Mouse (Mus musculus): ENCODE measurements around the gene Tmem216. TPM values are rescaled to one million over a fixed set of nuclear protein-coding genes. Genes with fewer than 3 reads are reported as not detected.

Gene Tmem216
- polyA plus RNA-seq, 1 experiment from 2014 or later: 56.6 TPM

DNA sequence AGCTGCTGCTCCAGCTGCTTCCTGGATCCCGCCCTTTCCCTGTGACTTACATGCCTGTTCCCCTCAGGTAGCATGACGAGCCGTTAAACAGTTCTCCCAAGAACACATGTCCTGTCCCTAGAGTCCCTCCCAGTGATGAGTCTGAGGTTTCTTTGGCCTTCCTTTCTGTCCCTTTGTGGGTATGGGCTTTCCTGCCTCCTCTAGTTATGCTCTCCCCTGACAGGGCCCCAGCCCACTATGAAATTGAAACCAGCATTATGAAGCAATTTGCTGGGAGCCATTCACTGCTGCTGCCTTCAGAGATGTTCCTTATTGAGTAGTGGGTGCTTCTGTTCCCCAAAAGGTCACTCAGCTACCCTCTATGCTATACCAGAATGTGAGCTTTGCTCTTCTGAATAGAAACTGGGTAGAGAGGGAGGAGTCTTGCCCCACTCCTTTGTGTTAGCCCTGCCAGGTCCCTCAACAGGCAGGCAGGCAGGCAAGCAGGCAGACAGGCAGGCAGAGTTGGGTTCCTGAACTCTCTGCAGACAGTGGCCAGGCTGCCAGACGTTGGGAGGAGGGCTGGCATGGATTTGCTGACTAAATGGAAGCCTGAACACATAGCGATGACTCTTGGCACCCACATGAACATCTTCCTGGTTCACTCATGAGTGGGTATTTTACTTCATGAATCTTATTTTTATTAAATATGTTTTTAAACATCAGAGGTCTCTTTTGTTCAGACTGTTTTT lies 33.3 kb upstream of the Tmem216 start:
- Histone ChIP-seq H3K9me3 (replicated peaks) (no peaks in the 10 kb centered on the region), H3K36me3 (peaks cover 34% of the 10 kb centered on the region), H3K4me1 (no peaks in the 10 kb centered on the region), H3K9ac (no peak overlapping the region; the same call in 1 of the 2 replicates), H3K4me3 (no peak overlapping the region), H3K27me3 (no peaks in the 10 kb centered on the region), H3K27ac (0 out of 2 replicates have a peak overlapping the region, but pooled peaks have one; percentile 0), H3K4me2 (replicated peaks) (no peak overlapping the region)
- no peak for ATAC-seq (ENCODE audit: low FRiP score)
- 67% methylated on average over 5 of the region's 5 CpGs for WGBS

- Histone ChIP-seq H3K36me3 (peaks cover 19% of the 10 kb centered on the region), H3K27ac (no peak overlapping the region), H3K9ac (no peak overlapping the region), H3K4me1 (no peaks in the 10 kb centered on the region), H3K9me3 (replicated peaks) (no peaks in the 10 kb centered on the region), H3K27me3 (no peaks in the 10 kb centered on the region), H3K4me3 (no peak overlapping the region), H3K4me2 (replicated peaks) (no peak overlapping the region)
- ATAC-seq (ENCODE audit: low FRiP score): no peak
- WGBS: 97% methylated on average over 7 of the region's 8 CpGs
Measured at GRCm38 (mm10) chr19:10587231-10587630, 31.2 kb upstream of the Tmem216 start.

DNA sequence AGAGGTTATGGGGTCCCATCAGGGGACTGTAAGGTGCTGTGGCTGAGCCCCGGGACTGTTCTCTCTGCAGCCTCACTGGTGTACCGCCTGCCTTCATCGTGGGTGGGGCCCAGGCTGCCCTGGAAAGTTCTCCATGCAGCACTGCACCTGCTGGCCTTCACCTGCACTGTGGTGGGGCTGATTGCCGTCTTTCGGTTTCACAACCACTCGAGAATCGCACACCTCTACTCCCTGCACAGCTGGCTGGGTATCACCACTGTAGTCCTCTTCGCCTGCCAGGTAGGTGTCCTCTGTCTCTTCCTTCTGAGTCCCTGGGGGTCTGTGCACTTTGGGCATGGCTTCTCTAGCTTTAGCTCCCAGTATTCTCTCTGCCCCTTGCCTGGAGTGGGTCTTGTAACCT lies 29.1 kb upstream of the Tmem216 start:
- no peak for ATAC-seq (ENCODE audit: low FRiP score)
- H3K27me3 ChIP-seq: no peaks in the 10 kb centered on the region
- no peaks in the 10 kb centered on the region for H3K9me3 ChIP-seq (replicated peaks)
- no peaks in the 10 kb centered on the region for H3K4me1 ChIP-seq
- no peak overlapping the region for H3K4me3 ChIP-seq
- no peak overlapping the region for H3K4me2 ChIP-seq (replicated peaks)
- WGBS: 89% methylated on average over 8 of the region's 8 CpGs
- peaks cover 14% of the 10 kb centered on the region for H3K36me3 ChIP-seq
- H3K27ac ChIP-seq: no peak overlapping the region
- H3K9ac ChIP-seq: no peak overlapping the region

DNA sequence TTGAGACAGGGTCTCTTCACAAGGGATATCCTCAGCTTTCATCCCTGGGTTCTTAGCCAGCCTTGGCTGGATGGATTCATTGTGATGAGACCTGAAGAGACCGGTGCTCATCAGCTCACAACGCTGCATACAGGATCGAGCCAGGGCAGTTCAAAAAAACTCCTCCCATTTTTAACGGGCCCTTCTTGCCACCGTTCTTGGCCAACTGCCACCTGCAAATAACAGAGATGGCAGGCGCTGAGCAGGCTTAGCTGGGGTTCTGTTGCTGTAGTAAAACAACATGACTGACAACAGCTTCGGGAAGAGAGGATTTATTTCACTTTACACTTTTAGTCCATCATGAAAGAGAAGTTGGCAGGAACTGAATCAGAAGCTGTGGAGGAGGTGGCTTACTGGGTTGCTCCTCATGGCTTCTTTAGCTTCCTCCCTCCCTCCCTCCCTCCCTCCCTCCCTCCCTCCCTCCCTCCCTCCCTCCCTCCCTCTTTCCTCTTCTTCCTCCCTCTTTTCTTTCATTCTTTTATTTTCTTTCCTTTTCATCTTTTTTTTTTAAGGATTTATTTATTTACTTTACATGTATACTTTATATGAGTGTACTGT lies 27.6 kb upstream of the Tmem216 start:
- Histone ChIP-seq H3K4me3 (no peak overlapping the region), H3K27ac (no peak overlapping the region), H3K9ac (no peak overlapping the region), H3K4me2 (replicated peaks) (no peak overlapping the region), H3K27me3 (no peaks in the 10 kb centered on the region), H3K9me3 (replicated peaks) (no peaks in the 10 kb centered on the region), H3K36me3 (peaks cover 12% of the 10 kb centered on the region), H3K4me1 (0 out of 2 replicates have a peak, but pooled peaks cover 2% of the 10 kb centered on the region)
- WGBS: 82% methylated on average over 7 of the region's 7 CpGs
- ATAC-seq (ENCODE audit: low FRiP score): no peak

GRCm38 (mm10) chr19:10581984-10582383 lies 25.9 kb upstream of the Tmem216 start:
- WGBS: 87% methylated on average over 6 of the region's 6 CpGs
- Histone ChIP-seq H3K9ac (no peak overlapping the region), H3K27me3 (no peaks in the 10 kb centered on the region), H3K27ac (no peak overlapping the region), H3K4me1 (peaks cover 8% of the 10 kb centered on the region), H3K4me3 (no peak overlapping the region), H3K9me3 (replicated peaks) (no peaks in the 10 kb centered on the region), H3K36me3 (peaks cover 6% of the 10 kb centered on the region; the same call in 1 of the 2 replicates), H3K4me2 (replicated peaks) (no peak overlapping the region)
- no peak for ATAC-seq (ENCODE audit: low FRiP score)

DNA sequence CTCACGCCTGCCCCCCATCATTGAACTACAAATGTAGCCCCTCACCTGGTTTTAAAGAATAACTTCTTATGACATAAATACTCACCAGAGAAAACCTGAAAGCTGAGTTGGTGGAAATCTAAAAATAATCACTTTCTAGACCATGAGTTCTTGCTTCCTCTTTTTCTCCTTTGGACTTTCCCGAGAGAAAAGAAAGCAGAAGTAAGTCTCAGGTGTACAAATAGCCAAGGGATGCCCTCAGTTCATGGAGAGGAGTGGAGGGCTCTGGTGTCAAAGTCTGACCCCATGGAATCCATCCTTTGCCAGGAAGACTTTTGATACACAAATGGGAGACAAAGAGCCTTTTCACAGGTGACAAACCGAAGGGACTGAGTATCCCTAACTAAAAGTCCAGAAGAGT lies 24.7 kb upstream of the Tmem216 start:
- no peaks in the 10 kb centered on the region for H3K9me3 ChIP-seq (replicated peaks)
- WGBS: 83% methylated on average over 3 of the region's 3 CpGs
- H3K4me3 ChIP-seq: no peak overlapping the region
- H3K27ac ChIP-seq: no peak overlapping the region
- H3K4me2 ChIP-seq (replicated peaks): no peak overlapping the region
- ATAC-seq (ENCODE audit: low FRiP score): no peak
- H3K36me3 ChIP-seq: peaks cover 6% of the 10 kb centered on the region; the same call in 1 of the 2 replicates
- peaks cover 13% of the 10 kb centered on the region for H3K4me1 ChIP-seq
- no peak overlapping the region for H3K9ac ChIP-seq
- no peaks in the 10 kb centered on the region for H3K27me3 ChIP-seq

GRCm38 (mm10) chr19:10580102-10580501 lies 24.1 kb upstream of the Tmem216 start:
- ATAC-seq (ENCODE audit: low FRiP score): no peak
- Histone ChIP-seq H3K4me3 (no peak overlapping the region), H3K4me1 (peaks cover 13% of the 10 kb centered on the region), H3K27ac (no peak overlapping the region), H3K36me3 (peaks cover 6% of the 10 kb centered on the region; the same call in 1 of the 2 replicates), H3K9me3 (replicated peaks) (no peaks in the 10 kb centered on the region), H3K27me3 (no peaks in the 10 kb centered on the region), H3K9ac (no peak overlapping the region), H3K4me2 (replicated peaks) (no peak overlapping the region)
- WGBS: 82% methylated on average over 3 of the region's 3 CpGs

DNA sequence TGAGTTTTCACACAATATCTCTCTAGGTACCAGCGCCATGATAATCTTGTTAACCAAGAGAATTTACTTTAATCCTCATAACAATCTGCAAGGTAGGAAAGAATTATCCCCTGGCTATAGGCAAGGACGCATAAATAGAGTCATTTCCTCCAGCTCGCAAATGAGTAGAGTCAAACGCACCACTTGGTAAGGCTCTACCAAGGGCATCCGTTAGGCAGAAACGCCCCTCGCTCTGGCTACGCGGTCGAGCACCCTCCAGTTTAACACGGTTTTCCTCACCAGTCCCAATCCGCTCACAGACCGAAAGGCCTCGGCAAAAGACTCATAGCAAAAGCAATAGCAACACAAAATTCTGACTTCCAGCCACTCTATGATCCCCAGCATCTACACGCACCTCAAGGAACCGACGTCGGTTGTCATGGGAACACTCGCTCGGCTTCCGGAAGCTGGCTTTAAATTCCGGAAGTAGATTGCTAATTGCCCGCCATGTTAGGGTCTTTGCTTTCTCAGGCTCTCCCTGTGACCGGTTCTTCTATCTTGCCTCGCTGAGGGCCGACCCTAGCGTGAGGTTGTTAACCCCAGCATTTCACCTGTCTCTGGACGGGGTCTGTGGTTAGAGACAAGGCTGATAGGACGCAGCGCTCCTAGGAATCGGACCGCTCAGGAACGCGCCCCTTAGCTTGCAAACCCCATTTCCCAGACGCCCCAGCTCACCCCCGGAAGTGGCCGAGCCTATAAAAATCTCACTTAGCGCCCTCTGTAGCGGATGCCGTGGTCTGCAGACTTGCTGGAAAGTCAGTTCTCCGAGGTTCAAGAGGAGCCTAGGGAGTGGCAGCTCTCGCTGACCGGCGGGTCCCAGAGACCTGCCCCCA lies 20.9 kb upstream of the Tmem216 start, which contains the start of the genes Cyb561a3 and Tmem138:
Gene Cyb561a3 (plus strand): TSS at position 483 of the 872 bp plus-strand sequence.
Gene Tmem138 (minus strand): TSS at position 673 of the 872 bp plus-strand sequence.
- Histone ChIP-seq H3K4me3 (peak within 1 kb of the TSS; percentile 68), H3K9me3 (replicated peaks) (no peaks in the 10 kb centered on the region), H3K27ac (peak within 1 kb of the TSS; percentile 94), H3K36me3 (peaks cover 24% of the 10 kb centered on the region), H3K4me1 (peaks cover 13% of the 10 kb centered on the region), H3K27me3 (no peaks in the 10 kb centered on the region), H3K9ac (peak within 1 kb of the TSS; percentile 72), H3K4me2 (replicated peaks) (peak within 1 kb of the TSS; percentile 83)
- ATAC-seq (ENCODE audit: low FRiP score): peak; percentile 97
- under 1% methylated on average over 44 of the region's 44 CpGs for WGBS

DNA sequence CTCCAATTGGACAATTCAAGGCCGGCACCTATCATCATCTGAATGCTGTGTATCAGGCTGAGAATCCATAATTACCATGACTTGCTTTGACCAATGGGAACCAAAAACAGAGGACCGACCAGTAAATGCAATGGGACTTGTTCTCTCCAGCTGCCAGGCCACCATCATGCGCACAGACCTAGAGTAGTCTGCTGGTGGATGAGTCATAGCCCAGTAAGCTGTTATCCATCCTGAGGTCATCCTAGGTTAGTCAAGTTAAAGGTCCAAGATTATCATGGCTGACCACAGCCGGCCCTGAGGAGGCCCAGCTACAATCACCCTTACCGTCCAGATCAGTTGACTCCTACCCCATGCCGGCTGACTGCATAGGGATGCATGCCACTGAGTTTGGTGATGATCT lies 13.6 kb upstream of the Tmem216 start:
- peaks cover 49% of the 10 kb centered on the region for H3K36me3 ChIP-seq
- no peak overlapping the region for H3K27ac ChIP-seq
- no peak overlapping the region for H3K4me2 ChIP-seq (replicated peaks)
- no peaks in the 10 kb centered on the region for H3K27me3 ChIP-seq
- no peaks in the 10 kb centered on the region for H3K4me1 ChIP-seq
- ATAC-seq (ENCODE audit: low FRiP score): no peak
- no peaks in the 10 kb centered on the region for H3K9me3 ChIP-seq (replicated peaks)
- 96% methylated on average over 6 of the region's 6 CpGs for WGBS
- H3K4me3 ChIP-seq: no peak overlapping the region
- no peak overlapping the region for H3K9ac ChIP-seq

GRCm38 (mm10) chr19:10565217-10565616 lies 9.2 kb upstream of the Tmem216 start:
- no peak for ATAC-seq (ENCODE audit: low FRiP score)
- Histone ChIP-seq H3K36me3 (peaks cover 8% of the 10 kb centered on the region; the same call in 1 of the 2 replicates), H3K4me3 (no peak overlapping the region), H3K4me2 (replicated peaks) (no peak overlapping the region), H3K9me3 (replicated peaks) (no peaks in the 10 kb centered on the region), H3K27me3 (no peaks in the 10 kb centered on the region), H3K9ac (no peak overlapping the region), H3K27ac (no peak overlapping the region), H3K4me1 (no peaks in the 10 kb centered on the region)
- WGBS: 83% methylated on average over 4 of the region's 4 CpGs

GRCm38 (mm10) chr19:10564278-10564677 lies 8.2 kb upstream of the Tmem216 start:
- no peak overlapping the region for H3K27ac ChIP-seq
- no peak for ATAC-seq (ENCODE audit: low FRiP score)
- H3K4me3 ChIP-seq: no peak overlapping the region
- H3K4me1 ChIP-seq: no peaks in the 10 kb centered on the region
- no peak overlapping the region for H3K4me2 ChIP-seq (replicated peaks)
- no peaks in the 10 kb centered on the region for H3K9me3 ChIP-seq (replicated peaks)
- H3K9ac ChIP-seq: no peak overlapping the region
- 88% methylated on average over 6 of the region's 6 CpGs for WGBS
- no peaks in the 10 kb centered on the region for H3K36me3 ChIP-seq
- H3K27me3 ChIP-seq: no peaks in the 10 kb centered on the region

DNA sequence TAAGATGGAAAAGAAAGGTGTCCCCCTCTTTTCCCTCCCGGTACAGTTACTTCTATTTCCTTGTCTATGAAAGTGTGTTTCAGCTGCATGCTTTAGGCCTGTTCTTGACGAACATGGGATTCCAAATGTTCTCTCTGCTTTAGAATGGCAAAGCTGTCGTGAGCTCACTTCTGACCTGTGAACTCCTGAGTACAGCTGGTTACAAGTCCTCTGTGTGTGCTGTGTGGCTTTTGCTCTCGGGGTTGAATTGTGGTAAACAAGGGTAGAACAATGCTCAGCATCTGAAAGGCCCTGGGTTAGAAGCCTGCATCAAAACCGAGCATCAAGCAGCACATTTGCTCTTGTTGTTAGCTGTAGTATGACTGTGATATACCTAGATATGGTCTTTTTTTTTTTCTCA lies 6.3 kb upstream of the Tmem216 start:
- WGBS: 61% methylated on average over 5 of the region's 5 CpGs
- no peaks in the 10 kb centered on the region for H3K4me1 ChIP-seq
- no peak for ATAC-seq (ENCODE audit: low FRiP score)

More for the DNA sequence above, 6.3 kb upstream of the Tmem216 start:
- Histone ChIP-seq H3K27ac (no peak overlapping the region), H3K9me3 (replicated peaks) (no peaks in the 10 kb centered on the region), H3K27me3 (no peaks in the 10 kb centered on the region), H3K4me2 (replicated peaks) (no peak overlapping the region), H3K36me3 (no peaks in the 10 kb centered on the region), H3K9ac (no peak overlapping the region), H3K4me3 (no peak overlapping the region)
